Mouse (Mus musculus) CH12.LX (cell line): ENCODE measurements around the gene Gm20388.

ENCODE experiments used
- CHD2 ChIP-seq: IDR thresholded peaks from 2 replicates; pipeline ENCODE4 v1.6.1; 2011; ENCODE audit warnings: low read length, improper control_type of control experiment
- CTCF ChIP-seq, 2 experiments: IDR thresholded peaks in 1 of 2; conservative IDR thresholded peaks in 1 of 2; 2 replicates each; pipeline ENCODE4 v1.5.1; 2011 to 2012; ENCODE audit warnings: low read depth in 2 of 2, low read length in 2 of 2, improper control_type of control experiment in 1 of 2, inconsistent platforms in 1 of 2, mild to moderate bottlenecking in 1 of 2, moderate library complexity in 1 of 2
- EP300 ChIP-seq: IDR thresholded peaks from 2 replicates; pipeline ENCODE4 v1.6.1; 2011; ENCODE audit warnings: low read length, improper control_type of control experiment
- GABPA ChIP-seq: IDR thresholded peaks from 2 replicates; pipeline ENCODE4 v1.6.1; 2012; ENCODE audit warnings: low read depth, low read length, improper control_type of control experiment, inconsistent platforms; ENCODE audit not compliant: insufficient replicate concordance
- MAFK ChIP-seq: IDR thresholded peaks from 2 replicates; pipeline ENCODE4 v1.6.1; 2011; ENCODE audit warnings: low read length, improper control_type of control experiment; ENCODE audit not compliant: insufficient replicate concordance
- MEF2A ChIP-seq: IDR thresholded peaks from 2 replicates; pipeline ENCODE4 v1.6.1; 2014; ENCODE audit warnings: low read depth, mild to moderate bottlenecking, inconsistent platforms, low read length, improper control_type of control experiment, borderline replicate concordance
- MYC ChIP-seq: IDR thresholded peaks from 2 replicates; pipeline ENCODE4 v1.6.1; 2011; ENCODE audit warnings: low read depth, mild to moderate bottlenecking, improper control_type of control experiment, low read length
- NRF1 ChIP-seq: IDR thresholded peaks from 2 replicates; pipeline ENCODE4 v1.6.1; 2014; ENCODE audit warnings: low read depth, mild to moderate bottlenecking, inconsistent platforms, low read length, improper control_type of control experiment, moderate library complexity
- POLR2A ChIP-seq: IDR thresholded peaks from 2 replicates; pipeline ENCODE4 v1.6.1; 2011; ENCODE audit warnings: low read depth, mild to moderate bottlenecking, improper control_type of control experiment, low read length
- POLR2AphosphoS2 ChIP-seq: IDR thresholded peaks from 2 replicates; pipeline ENCODE4 v1.6.1; 2011; ENCODE audit warnings: low read depth, low read length, improper control_type of control experiment
- TCF12 ChIP-seq: IDR thresholded peaks from 2 replicates; pipeline ENCODE4 v1.6.1; 2014; ENCODE audit warnings: low read depth, mild to moderate bottlenecking, inconsistent platforms, low read length, improper control_type of control experiment
- ZMIZ1 ChIP-seq: IDR thresholded peaks from 2 replicates; pipeline ENCODE4 v1.6.1; 2012; ENCODE audit warnings: low read depth, mild to moderate bottlenecking, inconsistent platforms, low read length, improper control_type of control experiment

DNA sequence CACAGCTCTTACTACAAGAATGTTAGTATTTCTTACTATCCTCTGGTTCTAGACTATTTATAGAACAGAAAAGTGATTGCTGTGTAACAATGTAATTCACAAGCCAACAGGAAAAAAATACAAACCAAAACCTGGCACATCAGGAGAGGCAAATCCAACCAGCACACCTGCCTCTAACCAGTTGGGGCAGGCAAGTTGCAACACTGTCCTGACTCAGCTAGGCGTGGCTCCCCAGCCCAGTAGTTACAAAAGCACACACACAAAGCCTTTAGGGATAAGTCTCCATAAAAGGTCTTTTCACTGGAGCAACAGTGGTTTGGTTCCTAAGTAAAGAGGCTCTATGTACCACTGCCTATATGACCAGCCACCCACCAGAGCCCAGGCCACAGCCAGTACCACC lies 3110.6 kb downstream of the Gm20388 start:
- TF ChIP-seq NRF1 (no peak), MEF2A (no peak), CTCF (conservative IDR thresholded peaks at IDR 0.05 in 1 of 2, IDR thresholded peaks at IDR 0.05 in 1 of 2; ENCODE audit: low read depth in 2 of 2, low read length in 2 of 2) (no peak), POLR2A (no peak), TCF12 (no peak), ZMIZ1 (no peak), POLR2AphosphoS2 (no peak), GABPA (no peak), EP300 (no peak), MYC (no peak), CHD2 (no peak), MAFK (no peak)
